Mouse (Mus musculus): ENCODE data around the gene Smndc1. TPM values are rescaled to one million over a fixed set of nuclear protein-coding genes. Genes with fewer than 3 reads are reported as not detected.
"Not testable (repeated sequence)": the region's sequence is repeated elsewhere in the genome, so short reads cannot be mapped to it uniquely, and the experiment has no call there.

Smndc1 gene
- polyA plus RNA-seq, 1 experiment = 26.3 TPM

DNA sequence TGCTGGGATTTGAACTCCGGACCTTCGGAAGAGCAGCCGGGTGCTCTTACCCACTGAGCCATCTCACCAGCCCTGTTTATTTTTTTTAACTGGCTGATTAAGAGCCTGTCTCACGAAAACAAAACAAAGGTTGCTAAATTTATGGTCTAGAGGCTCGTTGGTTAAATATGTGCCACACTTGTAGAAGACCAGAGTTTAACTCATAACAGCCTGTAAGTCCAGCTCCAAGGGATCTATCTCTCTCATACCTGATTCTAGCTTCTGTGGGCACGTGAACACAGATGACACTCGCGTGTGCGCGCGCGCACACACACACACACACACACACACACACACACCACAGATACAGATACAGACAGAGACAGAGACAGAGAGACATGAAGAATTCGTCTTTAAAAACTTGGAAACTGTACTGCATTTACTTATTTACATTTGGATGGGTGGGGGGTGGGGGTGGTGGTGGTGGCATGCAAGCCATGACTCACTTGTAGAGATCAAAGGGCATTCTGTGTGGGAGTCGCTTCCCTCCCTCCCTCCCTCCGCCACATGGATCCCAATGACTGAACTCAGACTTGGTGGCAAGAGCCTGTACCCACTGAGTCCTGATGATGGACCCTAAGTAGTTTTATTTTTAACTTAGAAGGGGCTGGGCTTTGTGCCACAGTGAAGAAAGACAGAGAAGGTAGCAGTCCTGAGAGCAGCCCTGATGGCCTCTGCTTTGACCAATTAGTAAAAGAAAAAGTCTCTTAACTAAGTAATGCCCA, 23.4 kb upstream of the Smndc1 start:
- DNase-seq (ENCODE audit: extremely low spot score in 1 of 2, low spot score in 1 of 2) = no peak

DNA sequence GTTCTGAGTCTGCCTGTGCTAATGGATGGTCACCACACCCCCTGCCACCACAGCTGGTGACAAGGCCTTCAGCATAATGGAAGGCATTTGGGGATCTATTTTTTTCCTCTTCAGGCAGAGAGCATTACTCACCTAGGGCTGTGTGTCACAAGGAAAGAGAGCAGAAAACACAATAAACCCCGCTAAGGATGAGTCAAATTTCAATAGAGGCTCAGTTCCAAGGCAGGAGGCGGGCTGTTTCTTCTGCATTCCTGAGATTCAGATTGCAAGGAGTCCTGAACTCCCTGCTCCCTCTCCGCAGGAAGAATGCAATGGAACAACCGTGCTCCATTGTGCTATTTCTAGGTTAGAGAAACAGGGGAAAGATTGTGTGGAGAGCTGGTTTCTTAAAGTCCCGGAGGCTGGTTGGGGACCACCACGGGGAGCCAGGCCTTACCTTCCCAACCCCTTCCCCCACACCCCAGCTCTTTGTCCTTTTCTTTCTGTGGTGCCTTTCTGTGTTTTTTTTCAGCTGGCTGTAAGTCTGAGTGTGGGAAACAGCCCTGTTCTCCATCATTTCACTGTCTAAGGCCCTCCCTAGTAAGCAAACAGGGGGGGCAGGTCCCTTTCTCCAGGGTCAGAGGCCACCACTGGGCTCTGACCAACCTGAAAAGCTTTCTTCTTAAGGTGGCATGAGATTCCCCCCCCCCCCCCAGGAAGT, 21.9 kb upstream of the Smndc1 start:
- DNase-seq (ENCODE audit: extremely low spot score in 1 of 2, low spot score in 1 of 2) = peak in 1 of 2 experiments; percentile 71

DNA sequence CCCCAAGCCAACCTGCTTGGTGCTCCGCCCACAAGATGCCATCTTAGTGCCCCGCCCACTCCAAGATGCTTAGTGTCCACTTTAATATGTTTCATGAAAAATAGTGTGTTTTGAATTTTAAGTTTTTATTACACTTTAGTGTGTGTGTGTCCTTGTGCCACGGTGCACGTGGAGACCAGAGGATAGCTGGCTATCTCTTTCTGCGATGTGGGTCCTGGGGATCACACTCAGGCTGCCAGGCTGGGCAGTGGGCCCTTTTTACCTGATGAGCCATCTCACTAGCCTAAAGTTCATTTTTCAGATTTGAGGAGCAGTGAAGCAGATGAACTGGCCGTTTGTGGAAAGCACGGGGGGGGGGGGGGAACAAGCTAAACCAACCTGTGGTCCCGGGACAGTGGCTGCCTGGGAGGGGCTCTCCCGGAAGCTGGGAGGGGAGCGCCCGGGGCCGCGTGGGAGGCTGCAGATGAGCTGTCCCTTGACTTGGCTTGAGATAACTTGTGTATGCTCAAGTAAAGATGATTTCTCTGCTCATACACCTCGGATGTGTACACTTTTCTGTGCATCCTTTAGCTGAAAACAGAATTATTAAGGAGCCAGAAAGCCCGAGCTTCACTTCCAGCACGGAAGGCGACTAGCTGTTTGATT, 19.4 kb upstream of the Smndc1 start:
- DNase-seq (ENCODE audit: extremely low spot score in 1 of 2, low spot score in 1 of 2) = no peak

DNA sequence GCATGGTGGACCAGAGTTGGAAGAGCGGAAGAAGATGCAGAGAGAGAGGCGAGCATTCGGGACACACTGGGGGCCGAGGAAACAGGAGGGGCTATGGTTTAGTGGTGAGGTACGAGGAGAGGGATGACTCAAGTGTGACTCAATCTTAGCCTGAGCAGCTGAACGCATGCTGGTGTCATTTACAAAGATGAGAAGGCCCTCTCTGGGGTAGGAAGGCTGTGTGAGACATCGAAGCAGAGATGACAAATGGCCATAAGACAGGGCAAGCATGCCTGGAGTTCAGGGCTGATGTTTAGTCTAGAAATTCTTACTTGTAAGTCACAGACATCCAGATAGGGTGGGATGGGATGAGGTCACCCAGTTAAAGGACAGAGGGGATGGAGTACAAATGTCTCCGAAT, 18.0 kb upstream of the Smndc1 start:
- DNase-seq (ENCODE audit: extremely low spot score in 1 of 2, low spot score in 1 of 2) = no peak

DNA sequence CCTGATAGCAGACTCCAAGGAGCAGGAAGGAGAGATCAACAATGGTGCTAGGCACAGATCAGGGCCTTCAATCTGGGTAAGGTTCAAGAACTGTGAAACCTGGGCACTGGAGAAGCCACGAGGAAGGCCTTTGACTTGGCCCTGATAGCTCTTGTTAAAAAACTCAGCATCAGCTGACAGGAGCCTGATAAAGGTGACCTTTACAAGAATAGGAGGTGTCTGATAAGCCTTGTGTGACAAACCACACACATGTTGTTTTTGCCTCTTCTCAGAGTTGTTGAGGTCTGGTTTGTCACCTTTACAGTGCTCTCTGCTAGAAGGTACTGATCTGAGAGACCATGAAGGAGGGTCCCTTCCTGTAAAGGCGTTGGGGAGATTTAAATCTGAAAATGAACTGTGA, 17.0 kb upstream of the Smndc1 start:
- DNase-seq (ENCODE audit: extremely low spot score in 1 of 2, low spot score in 1 of 2) = no peak

DNA sequence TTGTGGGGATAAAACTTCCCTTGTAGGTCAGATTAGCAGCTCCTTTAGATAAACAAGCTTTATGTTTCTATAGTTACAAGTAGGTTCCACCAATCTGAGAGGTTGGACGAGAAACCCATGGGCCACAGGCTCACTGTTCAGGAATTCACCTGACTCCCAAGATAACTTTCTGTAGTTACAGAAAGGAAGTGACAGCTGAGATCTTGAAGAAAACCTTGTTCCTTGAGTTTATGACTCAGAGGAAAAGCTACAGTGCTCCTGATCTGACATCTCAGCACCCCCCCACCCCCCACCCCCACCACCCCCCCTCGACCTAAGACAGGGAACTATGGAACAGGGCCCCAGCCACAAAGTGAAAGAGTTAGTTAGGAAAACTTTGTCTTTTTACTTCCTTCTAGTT, 15.4 kb upstream of the Smndc1 start:
- no peak for DNase-seq (ENCODE audit: extremely low spot score in 1 of 2, low spot score in 1 of 2)

DNA sequence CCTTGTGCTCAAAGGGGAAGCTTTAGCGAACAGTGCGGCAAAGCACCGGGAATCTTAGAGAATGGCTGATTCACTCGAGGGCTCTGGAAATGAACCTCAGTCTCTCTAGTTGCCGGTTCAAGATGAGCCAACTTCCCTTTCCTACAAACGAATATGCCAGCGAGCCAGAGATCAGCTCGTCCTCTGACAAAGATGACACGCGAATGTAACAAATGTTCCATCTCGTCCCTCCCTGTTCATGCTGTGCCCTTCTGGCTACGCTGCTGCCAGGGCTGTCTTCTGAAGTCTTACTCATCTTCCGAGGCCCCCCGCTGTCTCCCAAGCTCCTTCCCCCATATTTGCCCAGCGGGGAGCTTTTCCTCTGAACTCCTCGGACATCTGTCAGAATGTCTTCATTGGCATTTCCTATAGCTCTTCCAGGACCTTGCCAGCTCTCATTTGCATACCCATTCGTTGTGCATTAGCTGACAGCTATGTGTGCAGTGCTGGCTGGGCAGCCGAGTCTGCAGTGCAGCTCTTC, 14.5 kb upstream of the Smndc1 start:
- no peak for DNase-seq (ENCODE audit: extremely low spot score in 1 of 2, low spot score in 1 of 2)

DNA sequence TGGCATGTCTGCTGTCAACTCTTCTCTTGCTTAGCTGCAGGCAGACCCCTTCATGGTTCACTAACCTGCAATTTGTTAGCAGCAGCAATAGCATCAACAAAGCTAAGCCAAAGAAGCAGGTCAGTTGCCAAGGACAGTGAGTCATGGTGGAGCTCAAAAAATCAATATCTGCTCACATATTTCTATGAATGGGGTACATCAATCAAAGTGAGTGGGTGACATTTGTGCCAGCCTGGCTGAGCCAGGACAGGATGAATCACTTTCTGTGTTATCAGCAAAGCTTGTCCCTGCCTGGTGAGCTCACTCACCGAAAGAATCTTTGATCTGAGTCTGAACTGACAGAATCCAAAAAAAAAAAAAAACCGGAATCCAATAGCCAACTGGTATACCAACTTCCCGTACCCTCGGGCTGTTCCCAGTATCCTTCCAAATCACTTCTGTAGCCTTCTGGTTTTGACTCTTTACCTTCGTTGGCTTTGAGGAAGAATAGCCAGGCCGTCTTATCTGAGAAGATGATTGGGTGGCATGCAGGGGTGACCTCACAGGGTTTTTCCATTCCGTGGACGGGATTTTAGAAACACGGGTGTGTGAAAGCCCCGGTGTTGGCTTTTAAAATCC, 13.9 kb upstream of the Smndc1 start:
- DNase-seq (ENCODE audit: extremely low spot score in 1 of 2, low spot score in 1 of 2) = no peak

DNA sequence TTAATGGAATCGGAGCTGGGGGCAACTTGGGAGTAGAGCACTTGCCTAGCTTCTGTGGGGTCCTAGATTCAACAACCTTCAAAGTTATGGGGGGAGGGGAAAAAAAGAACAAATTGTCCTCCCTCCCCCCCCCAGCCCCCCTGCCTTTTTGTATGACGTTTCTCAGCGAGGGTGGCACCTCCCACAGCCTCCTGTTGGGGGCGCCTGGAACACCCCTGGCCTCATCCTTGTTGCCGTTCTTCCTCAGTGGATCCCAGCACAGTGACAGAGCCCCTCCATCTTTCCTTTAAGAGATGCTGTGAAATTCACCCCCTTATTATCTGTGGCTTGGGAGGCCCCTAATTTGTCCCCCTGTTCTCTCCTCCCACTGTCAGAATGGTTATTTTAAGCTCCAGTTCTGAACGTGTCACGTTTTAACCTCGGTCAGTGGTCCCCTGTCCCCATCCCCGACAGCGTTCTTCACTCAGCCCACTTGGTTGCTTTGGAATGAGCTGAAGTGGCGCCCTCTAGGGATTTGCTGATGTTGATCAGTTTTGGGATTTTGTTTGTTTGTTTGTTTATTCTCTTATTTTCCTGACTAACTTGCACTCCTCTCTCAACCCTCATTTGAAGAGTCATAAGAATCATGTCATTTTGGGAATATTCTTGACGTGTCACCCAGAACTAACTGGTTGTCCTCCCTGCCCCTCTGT, 12.5 kb upstream of the Smndc1 start:
- DNase-seq (ENCODE audit: extremely low spot score in 1 of 2, low spot score in 1 of 2) = no peak

DNA sequence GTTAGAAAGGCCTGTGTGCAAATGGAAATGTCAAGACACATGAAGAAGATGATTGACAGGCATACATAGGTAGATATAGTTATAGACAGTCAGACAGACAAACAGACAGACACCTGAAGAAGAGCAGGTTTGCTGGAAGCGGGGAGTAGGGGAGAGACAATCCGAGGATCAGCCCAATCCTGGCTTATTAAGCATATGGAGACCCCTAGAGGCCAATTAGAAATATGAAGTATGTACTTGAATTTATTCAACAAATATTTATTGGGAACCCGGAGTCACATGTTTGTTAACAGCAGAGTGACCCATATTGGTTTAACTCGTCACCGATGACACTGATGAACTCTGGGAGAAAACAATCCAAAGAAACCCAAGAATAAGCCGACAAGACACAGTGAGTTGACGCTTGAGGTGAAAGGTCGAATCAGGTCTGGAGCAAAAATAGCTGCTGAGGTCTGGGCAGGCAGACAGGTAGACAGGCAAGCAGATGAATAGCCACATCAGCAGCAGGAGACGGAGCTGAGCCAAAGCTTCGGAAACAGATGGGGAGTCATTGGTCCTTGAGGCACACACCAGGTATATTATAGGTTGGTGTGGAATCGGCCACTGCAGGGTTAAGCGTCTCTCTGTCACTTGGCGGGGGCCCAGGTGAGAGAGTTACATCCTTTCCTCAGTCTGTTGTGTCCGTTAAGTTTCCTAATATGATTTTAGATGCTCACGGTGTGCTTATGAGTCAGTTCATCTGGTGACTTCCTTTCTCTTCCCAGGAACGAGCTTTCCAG, 10.1 kb upstream of the Smndc1 start:
- no peak for DNase-seq (ENCODE audit: extremely low spot score in 1 of 2, low spot score in 1 of 2)

DNA sequence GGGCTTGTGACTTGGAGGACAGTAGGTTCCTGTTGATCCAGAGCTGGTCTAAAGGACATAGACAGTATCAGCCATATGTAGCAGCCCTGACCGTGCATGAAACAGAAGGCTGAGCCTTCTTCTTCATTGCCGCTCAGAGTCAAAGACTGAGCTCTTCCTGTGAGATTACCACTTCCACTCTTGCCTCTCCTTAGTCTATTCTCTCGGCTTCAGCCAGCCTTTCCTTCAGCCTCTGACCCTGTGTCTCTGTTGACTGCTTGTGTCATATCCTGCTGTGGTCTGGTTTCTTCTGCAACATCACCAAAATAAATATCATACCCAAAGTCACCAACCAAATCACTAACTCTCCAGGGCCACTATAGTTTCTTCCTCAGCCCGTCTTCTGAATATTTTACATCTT, 8.8 kb upstream of the Smndc1 start:
- no peak for DNase-seq (ENCODE audit: extremely low spot score in 1 of 2, low spot score in 1 of 2)

DNA sequence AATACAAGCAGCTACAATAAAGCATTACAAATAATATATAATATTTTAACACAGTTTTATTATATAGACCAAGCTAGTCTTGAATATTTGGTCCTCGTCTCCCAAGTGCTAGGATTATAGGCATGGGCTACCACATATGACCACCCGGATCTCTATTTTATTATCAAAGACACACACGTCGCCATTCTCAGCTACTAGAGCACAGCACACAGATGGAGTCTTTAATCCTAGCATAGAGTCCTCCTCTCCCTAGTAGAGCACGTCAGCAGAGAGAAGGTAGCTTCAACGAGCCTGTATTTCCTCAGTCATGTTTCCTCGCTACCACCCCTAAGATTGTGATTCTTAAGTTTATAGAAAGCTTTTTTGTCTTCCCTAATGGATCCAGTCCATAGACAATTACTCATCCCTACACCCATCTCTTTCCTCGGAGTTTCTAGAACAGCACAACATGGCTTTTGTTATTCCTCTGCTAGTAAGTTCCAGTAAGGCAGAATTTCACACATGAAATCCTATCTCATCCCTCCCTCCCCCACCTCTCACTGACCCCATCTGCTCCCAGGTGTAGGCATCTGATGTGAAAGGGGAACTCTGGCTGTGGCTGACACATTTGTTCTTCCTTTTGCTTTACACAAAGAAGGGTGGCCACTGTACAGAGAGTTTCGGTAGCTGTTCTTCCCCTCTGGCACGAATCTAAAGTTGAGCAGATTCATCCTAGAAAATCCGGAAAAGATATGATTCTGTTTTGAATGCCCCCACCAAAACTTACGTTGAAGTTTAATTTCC, 7.3 kb upstream of the Smndc1 start:
- DNase-seq (ENCODE audit: extremely low spot score in 1 of 2, low spot score in 1 of 2) = no peak

DNA sequence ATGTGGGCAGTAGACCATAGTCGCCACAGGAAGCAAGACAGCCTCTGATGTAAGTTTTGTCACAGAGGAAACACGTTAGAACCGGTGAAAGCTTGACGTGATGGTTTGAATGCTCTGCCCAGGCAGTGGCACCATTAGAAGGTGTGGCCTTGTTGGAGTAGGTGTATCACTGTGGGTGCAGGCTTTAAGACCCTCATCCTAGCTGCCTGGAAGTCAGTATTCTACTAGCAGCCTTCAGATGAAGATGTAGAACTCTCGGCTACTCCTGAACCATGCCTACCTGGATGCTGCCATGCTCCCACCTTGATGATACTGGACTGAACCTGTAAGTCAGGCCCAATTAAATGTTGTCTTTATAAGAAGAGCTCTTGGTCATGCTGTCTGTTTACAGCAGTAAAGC, 5.4 kb upstream of the Smndc1 start:
- not testable (repeated sequence) for DNase-seq (ENCODE audit: extremely low spot score in 1 of 2, low spot score in 1 of 2)

DNA sequence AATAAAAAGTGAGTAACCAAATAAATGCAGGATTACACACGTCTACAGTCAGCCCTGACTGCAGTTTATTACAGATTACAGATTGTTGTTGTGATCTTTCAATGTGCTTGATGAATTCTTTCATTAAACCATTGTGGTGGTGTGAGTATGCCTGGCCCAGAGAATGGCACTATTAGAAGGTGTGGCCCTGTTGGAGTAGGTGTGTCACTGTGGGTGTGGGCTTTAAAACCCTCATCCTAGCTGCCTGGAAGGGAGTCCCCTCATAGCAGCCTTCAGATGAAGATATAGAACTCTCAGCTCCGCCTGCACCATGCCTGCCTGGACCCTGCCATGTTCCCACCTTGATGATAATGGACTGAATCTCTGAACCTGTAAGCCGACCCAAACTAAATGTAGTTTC, 4.6 kb upstream of the Smndc1 start:
- not testable (repeated sequence) for DNase-seq (ENCODE audit: extremely low spot score in 1 of 2, low spot score in 1 of 2)

DNA sequence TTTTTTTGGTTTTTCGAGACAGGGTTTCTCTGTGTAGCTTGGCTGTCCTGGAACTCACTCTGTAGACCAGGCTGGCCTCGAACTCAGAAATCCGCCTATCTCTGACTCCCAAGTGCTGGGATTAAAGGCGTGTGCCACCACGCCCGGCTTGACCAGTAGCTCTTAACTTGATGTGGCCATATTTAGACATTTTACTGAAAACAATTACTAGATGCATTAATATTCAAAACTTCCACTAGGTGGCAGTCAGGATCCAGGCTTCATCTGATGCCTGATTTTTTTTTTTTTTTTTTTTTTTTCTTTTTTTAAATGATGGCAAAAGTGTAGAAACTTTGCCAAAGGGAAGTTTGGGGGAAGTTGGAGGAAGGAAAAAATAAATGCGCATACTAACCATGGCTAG, 4.2 kb upstream of the Smndc1 start:
- peak in 1 of 2 experiments; percentile 79 for DNase-seq (ENCODE audit: extremely low spot score in 1 of 2, low spot score in 1 of 2)

DNA sequence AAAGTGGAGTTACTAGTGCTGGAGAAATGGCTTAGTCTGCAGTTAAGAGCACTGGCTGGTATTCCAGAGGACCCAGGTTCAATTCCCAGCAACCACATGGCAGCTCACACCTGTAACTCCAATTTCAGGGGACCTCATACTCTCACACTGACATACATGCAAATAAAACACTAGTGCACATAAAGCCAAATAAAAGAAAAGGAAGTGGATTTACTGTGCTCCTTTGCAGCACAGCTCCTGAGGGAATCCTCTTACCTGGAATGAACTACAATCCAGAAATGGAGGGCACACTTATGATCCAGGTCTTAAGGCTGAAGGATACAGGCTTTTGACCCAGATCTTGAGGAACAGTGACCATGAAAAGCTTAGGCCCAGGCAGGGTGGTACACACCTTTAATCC, 3.3 kb upstream of the Smndc1 start:
- no peak for DNase-seq (ENCODE audit: extremely low spot score in 1 of 2, low spot score in 1 of 2)

DNA sequence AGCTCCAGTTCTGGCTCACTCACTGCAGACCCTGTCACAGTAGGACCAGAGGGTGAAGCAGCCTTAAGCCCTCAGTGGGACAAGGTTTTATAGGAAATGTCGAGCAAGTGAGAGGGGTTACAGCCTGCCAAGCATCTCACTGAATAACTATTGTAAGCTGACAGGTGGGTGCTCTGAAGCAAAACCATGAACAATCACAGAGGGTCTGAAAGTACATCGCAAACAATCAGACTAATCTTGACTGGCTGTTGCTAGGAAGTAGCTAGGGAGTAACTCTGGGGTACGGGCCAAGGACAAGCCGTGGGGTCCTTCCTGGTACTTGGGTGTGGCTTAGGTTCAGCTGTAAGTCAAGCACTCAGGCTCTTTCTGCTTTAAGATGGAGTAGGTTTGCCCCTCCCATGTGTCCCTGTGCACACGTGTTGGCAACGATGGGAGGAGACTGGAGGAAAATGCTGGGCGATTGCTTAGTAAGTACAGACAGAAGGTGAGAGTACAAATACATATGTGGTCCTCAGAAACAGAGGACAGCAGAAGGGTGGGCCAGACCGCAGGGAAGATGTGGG, 2.5 kb upstream of the Smndc1 start:
- no peak for DNase-seq (ENCODE audit: extremely low spot score in 1 of 2, low spot score in 1 of 2)

DNA sequence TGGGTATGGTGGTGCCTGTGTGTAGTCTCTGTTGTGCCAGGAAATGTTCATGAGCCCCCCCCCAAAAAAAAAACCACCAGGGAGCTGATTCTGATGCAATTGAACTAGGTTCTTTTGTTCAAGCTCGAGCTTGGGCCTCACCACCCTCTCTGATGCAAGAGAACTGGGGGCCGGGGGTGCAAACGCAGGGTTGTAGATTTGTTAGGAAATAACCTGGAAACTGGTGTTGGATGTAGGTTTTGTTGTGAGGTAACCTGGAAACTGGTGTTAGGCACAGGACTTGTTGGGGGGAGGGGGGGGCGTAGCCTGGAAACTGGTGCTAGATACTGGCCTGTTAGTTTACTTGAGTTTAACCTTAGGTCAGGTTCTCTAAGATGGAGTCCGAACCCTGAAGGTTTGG, 1.4 kb upstream of the Smndc1 start:
- DNase-seq (ENCODE audit: extremely low spot score in 1 of 2, low spot score in 1 of 2) = no peak

DNA sequence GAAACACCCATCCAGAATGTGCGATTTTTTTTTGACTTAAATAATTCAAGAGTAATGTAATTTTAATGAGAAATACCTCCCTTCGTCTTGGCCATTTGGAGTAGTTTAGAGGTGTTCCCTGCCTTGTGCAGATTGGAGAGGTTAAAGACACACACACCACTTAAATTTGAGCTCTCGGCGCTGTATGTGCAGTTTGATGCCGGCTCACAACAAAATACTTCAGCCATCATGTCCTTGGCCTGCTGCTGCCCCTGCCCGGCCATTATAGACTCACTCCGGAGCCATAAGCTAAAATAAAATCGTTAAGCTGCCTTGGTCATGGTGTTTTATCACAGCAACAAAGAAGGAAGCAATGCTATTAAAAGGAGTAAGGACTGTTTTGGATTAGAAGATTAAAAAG, 1.0 kb upstream of the Smndc1 start:
- DNase-seq (ENCODE audit: extremely low spot score in 1 of 2, low spot score in 1 of 2) = no peak

Measured in frontal cortex, adult 2 months (tissue).